Mouse (Mus musculus): ENCODE measurements around the gene Ap1ar. TPM values are rescaled to one million over a fixed set of nuclear protein-coding genes. Genes with fewer than 3 reads are reported as not detected.
A peak's percentile ranks its signal among the peaks of the same experiment; 100 is the strongest.

The Ap1ar gene
- polyA plus RNA-seq, 1 experiment from 2014 or later = 58.5 TPM

GRCm38 (mm10) chr3:127805991-127806390 is 31.3 kb downstream of the Ap1ar start:
- 88% methylated on average over 6 of the region's 6 CpGs for WGBS
- peaks cover 43% of the 10 kb centered on the region for H3K36me3 ChIP-seq
- no peaks in the 10 kb centered on the region for H3K27me3 ChIP-seq (ENCODE audit: insufficient read depth, poor library complexity, severe bottlenecking)
- no peaks in the 10 kb centered on the region for H3K9me3 ChIP-seq
- DNase-seq (ENCODE audit: low spot score) = no peak
- H3K27ac ChIP-seq = no peak overlapping the region
- no peak overlapping the region for H3K4me3 ChIP-seq
- H3K4me1 ChIP-seq = no peaks in the 10 kb centered on the region

GRCm38 (mm10) chr3:127805071-127805470 is 32.3 kb downstream of the Ap1ar start:
- WGBS = 84% methylated on average over 12 of the region's 12 CpGs
- H3K27me3 ChIP-seq (ENCODE audit: insufficient read depth, poor library complexity, severe bottlenecking) = no peaks in the 10 kb centered on the region

GRCm38 (mm10) chr3:127804439-127804838 is 32.9 kb downstream of the Ap1ar start:
- 84% methylated on average over 4 of the region's 4 CpGs for whole genome bisulfite sequencing
- Histone ChIP-seq H3K27me3 (ENCODE audit: insufficient read depth, poor library complexity, severe bottlenecking) (no peaks in the 10 kb centered on the region), H3K36me3 (peaks cover 32% of the 10 kb centered on the region), H3K9me3 (no peaks in the 10 kb centered on the region), H3K4me3 (no peak overlapping the region), H3K4me1 (no peaks in the 10 kb centered on the region), H3K27ac (no peak overlapping the region)
- no peak for DNase-seq (ENCODE audit: low spot score)

More at GRCm38 (mm10) chr3:127805071-127805470, 32.3 kb downstream of the Ap1ar start:
- H3K27ac ChIP-seq = no peak overlapping the region
- no peak for DNase-seq (ENCODE audit: low spot score)
- peaks cover 38% of the 10 kb centered on the region for H3K36me3 ChIP-seq
- no peaks in the 10 kb centered on the region for H3K9me3 ChIP-seq
- no peaks in the 10 kb centered on the region for H3K4me1 ChIP-seq
- H3K4me3 ChIP-seq = no peak overlapping the region

- DNase-seq (ENCODE audit: low spot score) = no peak
- H3K27me3 ChIP-seq (ENCODE audit: insufficient read depth, poor library complexity, severe bottlenecking) = no peaks in the 10 kb centered on the region
- H3K4me3 ChIP-seq = no peak overlapping the region
- no peaks in the 10 kb centered on the region for H3K4me1 ChIP-seq
- peaks cover 17% of the 10 kb centered on the region for H3K36me3 ChIP-seq
- H3K9me3 ChIP-seq = no peaks in the 10 kb centered on the region
- H3K27ac ChIP-seq = no peak overlapping the region
- 45% methylated on average over 8 of the region's 8 CpGs for WGBS
These were observed 34.5 kb downstream of the Ap1ar start for GRCm38 (mm10) chr3:127802814-127803213.

- no peak for DNase-seq (ENCODE audit: low spot score)
- no peak overlapping the region for H3K4me3 ChIP-seq
- WGBS = 84% methylated on average over 8 of the region's 8 CpGs
- H3K9me3 ChIP-seq = no peaks in the 10 kb centered on the region
- no peak overlapping the region for H3K27ac ChIP-seq
- H3K4me1 ChIP-seq = no peaks in the 10 kb centered on the region
- no peaks in the 10 kb centered on the region for H3K27me3 ChIP-seq (ENCODE audit: insufficient read depth, poor library complexity, severe bottlenecking)
- H3K36me3 ChIP-seq = peaks cover 5% of the 10 kb centered on the region
These were observed 36.2 kb downstream of the Ap1ar start for GRCm38 (mm10) chr3:127801162-127801561.

GRCm38 (mm10) chr3:127796271-127796670 is 41.1 kb downstream of the Ap1ar start:
- no peak overlapping the region for H3K4me3 ChIP-seq
- no peaks in the 10 kb centered on the region for H3K9me3 ChIP-seq
- WGBS = 93% methylated on average over 7 of the region's 7 CpGs
- H3K36me3 ChIP-seq = no peaks in the 10 kb centered on the region
- H3K27ac ChIP-seq = no peak overlapping the region
- H3K4me1 ChIP-seq = peaks cover 2% of the 10 kb centered on the region
- no peak for DNase-seq (ENCODE audit: low spot score)
- peaks cover 14% of the 10 kb centered on the region for H3K27me3 ChIP-seq (ENCODE audit: insufficient read depth, poor library complexity, severe bottlenecking)

GRCm38 (mm10) chr3:127795762-127796161 is 41.6 kb downstream of the Ap1ar start:
- no peak for DNase-seq (ENCODE audit: low spot score)
- 92% methylated on average over 3 of the region's 3 CpGs for whole genome bisulfite sequencing
- no peak overlapping the region for H3K27ac ChIP-seq
- H3K27me3 ChIP-seq (ENCODE audit: insufficient read depth, poor library complexity, severe bottlenecking) = peaks cover 16% of the 10 kb centered on the region
- H3K4me1 ChIP-seq = peaks cover 4% of the 10 kb centered on the region
- H3K9me3 ChIP-seq = no peaks in the 10 kb centered on the region
- H3K4me3 ChIP-seq = no peak overlapping the region
- H3K36me3 ChIP-seq = no peaks in the 10 kb centered on the region

GRCm38 (mm10) chr3:127793022-127793421 is 44.3 kb downstream of the Ap1ar start:
- 82% methylated on average over 7 of the region's 7 CpGs for WGBS
- H3K27ac ChIP-seq = no peak overlapping the region
- peaks cover 34% of the 10 kb centered on the region for H3K27me3 ChIP-seq (ENCODE audit: insufficient read depth, poor library complexity, severe bottlenecking)

GRCm38 (mm10) chr3:127791595-127792561 is 45.4 kb downstream of the Ap1ar start:
- Histone ChIP-seq H3K36me3 (no peaks in the 10 kb centered on the region), H3K4me3 (peak overlapping the region; percentile 80), H3K27me3 (ENCODE audit: insufficient read depth, poor library complexity, severe bottlenecking) (peaks cover 46% of the 10 kb centered on the region), H3K4me1 (peaks cover 16% of the 10 kb centered on the region), H3K9me3 (no peaks in the 10 kb centered on the region), H3K27ac (no peak overlapping the region)
- 48% methylated on average over 4 of the region's 4 CpGs for WGBS
- DNase-seq (ENCODE audit: low spot score) = no peak

More at GRCm38 (mm10) chr3:127793022-127793421, 44.3 kb downstream of the Ap1ar start:
- Histone ChIP-seq H3K9me3 (no peaks in the 10 kb centered on the region), H3K4me3 (no peak overlapping the region), H3K4me1 (peaks cover 16% of the 10 kb centered on the region), H3K36me3 (no peaks in the 10 kb centered on the region)
- no peak for DNase-seq (ENCODE audit: low spot score)

- Histone ChIP-seq H3K4me1 (peaks cover 16% of the 10 kb centered on the region), H3K27me3 (ENCODE audit: insufficient read depth, poor library complexity, severe bottlenecking) (peaks cover 54% of the 10 kb centered on the region), H3K36me3 (no peaks in the 10 kb centered on the region), H3K9me3 (no peaks in the 10 kb centered on the region), H3K4me3 (peak overlapping the region; percentile 80), H3K27ac (peak overlapping the region; percentile 89; the same call in 1 of the 2 replicates)
- WGBS = 4% methylated on average over 15 of the region's 15 CpGs
- no peak for DNase-seq (ENCODE audit: low spot score)
These were observed 46.3 kb downstream of the Ap1ar start for GRCm38 (mm10) chr3:127791056-127791483.

GRCm38 (mm10) chr3:127790234-127791055 is 46.9 kb downstream of the Ap1ar start:
- H3K9me3 ChIP-seq = no peaks in the 10 kb centered on the region
- peak; percentile 77 for DNase-seq (ENCODE audit: low spot score)
- H3K4me1 ChIP-seq = peaks cover 16% of the 10 kb centered on the region
- peaks cover 54% of the 10 kb centered on the region for H3K27me3 ChIP-seq (ENCODE audit: insufficient read depth, poor library complexity, severe bottlenecking)
- H3K36me3 ChIP-seq = no peaks in the 10 kb centered on the region
- under 1% methylated on average over 34 of the region's 36 CpGs for WGBS
- H3K27ac ChIP-seq = peak overlapping the region; percentile 89
- H3K4me3 ChIP-seq = peak overlapping the region; percentile 80

GRCm38 (mm10) chr3:127789500-127790191 is 47.7 kb downstream of the Ap1ar start, which contains the start of gene Tifa:
Gene Tifa (plus strand): TSS chr3:127789805.
- WGBS = under 1% methylated on average over 43 of the region's 44 CpGs
- DNase-seq (ENCODE audit: low spot score) = peak; percentile 86
- H3K27me3 ChIP-seq (ENCODE audit: insufficient read depth, poor library complexity, severe bottlenecking) = peaks cover 54% of the 10 kb centered on the region
- H3K4me1 ChIP-seq = peaks cover 16% of the 10 kb centered on the region
- peak within 1 kb of the TSS; percentile 89 for H3K27ac ChIP-seq
- H3K9me3 ChIP-seq = no peaks in the 10 kb centered on the region
- no peaks in the 10 kb centered on the region for H3K36me3 ChIP-seq
- peak within 1 kb of the TSS; percentile 80 for H3K4me3 ChIP-seq

Measured in heart, embryonic 10.5 days (tissue).